Mouse (Mus musculus): ENCODE measurements around the gene Stk24.
"Not testable (repeated sequence)": the region's sequence is repeated elsewhere in the genome, so short reads cannot be mapped to it uniquely, and the experiment has no call there.

Gene Stk24

GRCm38 (mm10) chr14:121379827-121380145 lies at the start of gene Stk24:
Gene Stk24, minus strand, starts transcription at chr14:121380011.
- in situ Hi-C loops (cut with MboI, MseI), result loop anchor here (5.0 to 25.0 kb wide), 3 partner anchors 52 to 892 kb away; partner anchors contain the start of gene Rap2a (in 1 of the 2)

GRCm38 (mm10) chr14:121428148-121428547 lies 48.3 kb upstream of the Stk24 start:
- in situ Hi-C loops (cut with MboI, MseI), result no loop called here

DNA sequence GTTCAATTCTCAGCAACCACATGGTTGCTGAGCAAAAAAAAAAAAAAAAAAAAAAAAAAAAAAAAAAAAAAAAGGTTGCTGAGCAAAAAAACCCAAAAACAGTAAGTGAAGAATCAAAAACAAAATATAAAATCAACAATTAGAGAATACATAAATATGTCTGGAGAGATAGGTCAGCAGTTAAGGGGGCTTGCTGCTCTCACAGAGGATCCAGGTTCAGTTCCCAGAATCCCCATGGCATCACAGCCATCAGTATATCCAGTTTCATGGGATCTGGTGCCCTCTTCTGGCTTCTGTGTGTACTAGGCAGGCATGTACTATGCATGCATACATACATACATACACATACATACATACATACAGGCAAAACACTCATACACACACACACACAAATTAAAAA lies 46.9 kb upstream of the Stk24 start:
- in situ Hi-C loops (cut with MboI, MseI), result no loop called here

DNA sequence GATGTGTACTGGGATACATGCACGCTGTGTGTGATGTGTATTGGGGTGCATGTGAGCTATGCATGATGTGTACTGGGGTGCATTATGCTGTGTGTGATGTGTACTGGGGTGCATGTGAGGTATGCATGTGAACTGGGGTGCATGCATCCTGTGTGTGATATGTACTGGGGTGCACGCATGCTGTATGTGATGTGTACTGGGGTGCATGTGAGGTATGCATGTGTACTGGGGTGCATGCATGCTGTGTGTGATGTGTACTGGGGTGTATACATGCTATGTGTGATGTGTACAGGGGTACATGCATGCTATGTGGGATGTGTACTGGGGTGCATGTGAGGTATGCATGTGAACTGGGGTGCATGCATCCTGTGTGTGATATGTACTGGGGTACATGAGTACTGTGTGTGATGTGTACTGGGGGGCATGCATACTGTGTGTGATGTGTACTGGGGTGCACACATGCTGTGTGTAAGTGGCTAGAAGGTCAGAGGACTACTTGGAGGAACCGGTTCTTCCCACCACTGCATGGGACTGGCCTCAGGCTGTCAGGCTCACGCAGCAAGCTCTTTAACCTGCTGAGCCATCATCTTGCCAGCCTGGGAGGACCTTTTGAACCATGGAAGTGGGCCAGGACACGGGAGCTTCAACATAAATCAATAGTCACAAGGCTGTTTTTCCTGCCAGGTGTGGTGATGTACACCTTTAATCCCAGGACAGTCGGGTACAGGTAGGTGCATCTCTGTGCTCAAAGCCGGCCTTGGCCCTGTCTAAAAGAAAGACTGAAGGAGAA lies 45.4 kb upstream of the Stk24 start:
- in situ Hi-C loops (cut with MboI, MseI), result no loop called here

DNA sequence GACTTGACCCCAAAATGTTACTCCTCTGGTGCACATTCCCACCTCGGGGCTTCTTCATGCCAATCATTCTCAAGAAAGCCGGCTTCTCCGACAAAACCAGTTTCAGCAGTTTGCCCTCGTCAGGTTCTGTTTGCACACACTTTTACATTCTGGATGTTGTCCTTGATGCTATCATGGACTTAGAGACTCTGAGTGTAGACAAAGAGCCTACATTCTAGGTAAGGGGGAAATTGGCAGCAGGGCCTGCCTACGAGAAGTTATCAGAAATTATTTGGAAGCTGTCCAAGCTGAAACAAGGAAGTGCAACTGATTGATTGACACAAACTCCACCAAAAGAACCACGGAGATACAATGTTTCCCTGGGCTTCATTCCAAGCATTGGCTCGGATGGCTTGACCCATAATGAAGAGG lies 43.5 kb upstream of the Stk24 start:
- in situ Hi-C loops (cut with MboI, MseI), result no loop called here

DNA sequence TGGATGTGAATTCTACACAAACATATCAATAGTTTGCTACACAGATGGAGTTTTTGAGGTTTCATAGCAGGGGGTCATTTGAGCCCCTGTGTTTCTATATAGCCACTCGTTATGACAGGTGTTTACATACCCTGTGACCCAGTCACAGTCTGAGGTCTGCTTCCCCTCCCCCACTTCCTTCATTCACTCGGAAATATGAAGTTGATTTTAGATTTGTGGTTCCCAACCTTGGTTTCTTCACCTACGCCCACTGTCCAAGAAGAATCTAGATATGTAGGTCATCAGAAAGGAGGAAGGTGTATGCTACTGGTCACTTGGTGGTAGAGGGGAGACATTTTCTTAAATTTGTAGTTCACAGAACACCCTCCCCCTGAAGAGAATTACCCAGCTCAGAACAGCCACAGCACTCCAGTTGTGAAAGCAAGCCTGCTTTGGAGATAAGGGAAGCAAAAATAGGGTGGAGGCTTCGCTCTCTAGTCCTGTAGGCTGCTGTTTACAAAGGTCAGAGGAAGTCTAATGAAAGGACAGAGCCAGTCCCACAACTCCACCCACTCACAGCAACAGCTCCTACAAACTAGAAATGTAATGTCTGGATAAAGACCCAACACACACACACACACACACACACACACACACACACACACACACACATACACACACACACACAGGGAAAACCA lies 43.0 kb upstream of the Stk24 start:
- in situ Hi-C loops (cut with MboI, MseI), result no loop called here

DNA sequence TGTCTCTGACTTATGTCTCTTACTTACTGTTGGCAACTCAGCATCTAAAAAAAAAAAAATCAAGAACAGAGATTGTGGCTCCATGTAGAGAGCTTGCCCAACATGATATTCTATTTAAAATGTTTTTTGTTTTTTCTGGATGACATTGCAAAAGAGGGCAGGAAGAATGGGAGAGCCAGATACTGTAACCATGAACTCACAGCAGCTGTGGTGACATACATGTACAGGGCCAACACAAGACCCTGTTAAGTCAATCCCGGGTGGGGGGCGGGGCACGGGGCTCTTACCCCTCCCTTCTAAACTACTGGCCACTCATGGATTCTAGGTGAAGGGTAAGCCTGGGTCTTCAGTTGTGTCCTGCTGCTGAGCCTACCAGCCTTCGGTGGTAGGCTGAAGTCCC lies 42.2 kb upstream of the Stk24 start:
- in situ Hi-C loops (cut with MboI, MseI), result no loop called here

GRCm38 (mm10) chr14:121417594-121417993 lies 37.8 kb upstream of the Stk24 start:
- in situ Hi-C loops (cut with MboI, MseI), result no loop called here

- in situ Hi-C loops (cut with MboI, MseI), result no loop called here
These were observed 37.0 kb upstream of the Stk24 start for GRCm38 (mm10) chr14:121416626-121417319.

DNA sequence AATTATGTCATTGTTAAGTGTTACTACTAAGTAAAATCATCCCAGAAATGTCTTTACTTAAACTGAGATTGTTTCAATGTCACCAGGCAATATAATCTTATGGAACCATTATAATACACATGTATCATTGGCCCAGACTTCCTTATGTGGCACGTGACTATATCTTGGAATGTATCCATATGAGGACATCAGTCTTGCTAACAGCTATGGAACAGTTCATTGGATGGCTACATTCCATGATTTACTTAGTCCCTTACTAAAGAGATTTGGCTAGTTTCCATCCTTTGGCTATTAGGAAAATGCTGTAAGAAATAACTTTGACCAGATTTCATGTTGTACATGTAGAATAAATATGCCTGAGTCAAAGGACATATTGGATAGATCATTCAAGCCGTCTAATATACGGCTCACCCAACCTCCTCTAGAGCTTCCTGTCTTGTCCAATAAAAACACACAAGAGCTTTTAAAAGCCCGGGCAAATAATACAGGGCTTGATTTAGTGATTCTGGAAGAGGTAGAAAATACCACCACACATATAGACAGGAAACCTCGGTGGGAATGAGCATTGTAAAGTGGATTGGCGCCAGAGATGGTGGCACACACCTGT lies 34.9 kb upstream of the Stk24 start:
- in situ Hi-C loops (cut with MboI, MseI), result no loop called here

DNA sequence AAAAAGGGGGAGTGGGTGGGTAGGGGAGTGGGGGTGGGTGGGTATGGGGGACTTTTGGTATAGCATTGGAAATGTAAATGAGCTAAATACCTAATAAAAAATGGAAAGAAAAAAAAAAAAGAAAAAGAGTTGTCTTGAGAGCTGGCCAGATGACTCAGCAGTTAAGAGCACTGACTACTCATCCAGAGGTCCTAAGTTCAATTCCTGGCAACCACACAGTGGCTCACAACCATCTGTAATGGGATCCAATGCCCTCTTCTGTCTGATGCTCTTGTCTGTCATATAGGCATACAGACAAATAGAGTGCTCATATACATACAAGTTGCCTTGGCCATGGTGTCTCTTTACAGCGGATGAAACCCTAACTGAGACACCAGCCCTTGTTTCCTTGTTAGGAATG lies 33.9 kb upstream of the Stk24 start:
- in situ Hi-C loops (cut with MboI, MseI), result not testable (repeated sequence)

DNA sequence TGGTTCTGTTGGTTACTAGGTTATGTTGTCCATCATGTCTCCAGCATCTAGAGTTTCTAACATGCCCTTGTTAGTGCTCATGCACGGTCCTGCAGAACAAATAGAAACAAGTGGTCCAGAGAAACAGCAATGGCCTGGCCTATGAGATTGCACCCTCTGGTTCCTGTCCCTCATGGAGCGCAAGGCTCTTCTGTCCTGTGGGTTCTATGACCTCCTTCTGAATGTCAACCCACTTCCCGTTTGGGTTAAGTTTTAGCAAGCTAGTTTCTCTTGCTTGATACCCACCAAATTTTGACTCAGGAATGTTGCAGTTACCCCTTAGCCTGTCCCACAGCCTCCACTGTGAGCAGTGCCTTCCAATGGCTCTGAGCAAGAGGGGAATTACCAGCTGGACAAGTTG lies 29.1 kb upstream of the Stk24 start:
- in situ Hi-C loops (cut with MboI, MseI), result no loop called here

GRCm38 (mm10) chr14:121406943-121407342 lies 27.1 kb upstream of the Stk24 start:
- in situ Hi-C loops (cut with MboI, MseI), result no loop called here

- in situ Hi-C loops (cut with MboI, MseI), result no loop called here
These were observed 25.7 kb upstream of the Stk24 start for GRCm38 (mm10) chr14:121405546-121405945.

DNA sequence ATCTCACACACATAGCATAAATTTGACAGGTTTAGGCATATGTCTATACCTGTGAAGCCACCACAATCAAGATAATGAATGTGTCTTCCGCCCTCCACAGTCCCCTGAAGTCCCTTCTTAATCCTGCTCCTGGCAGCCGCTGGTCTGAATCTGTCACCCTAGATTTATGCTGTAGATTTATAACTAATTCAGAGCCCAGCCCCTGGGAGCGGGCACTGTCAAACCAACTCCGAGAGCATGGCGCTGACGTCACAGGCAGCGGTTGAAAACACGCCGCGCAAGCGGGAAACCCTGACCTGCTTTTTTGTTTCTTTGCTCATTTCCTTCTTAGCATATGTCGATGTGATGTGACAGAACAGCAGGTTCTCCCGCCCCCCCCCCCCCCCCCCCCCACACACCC lies 25.3 kb upstream of the Stk24 start:
- in situ Hi-C loops (cut with MboI, MseI), result no loop called here

DNA sequence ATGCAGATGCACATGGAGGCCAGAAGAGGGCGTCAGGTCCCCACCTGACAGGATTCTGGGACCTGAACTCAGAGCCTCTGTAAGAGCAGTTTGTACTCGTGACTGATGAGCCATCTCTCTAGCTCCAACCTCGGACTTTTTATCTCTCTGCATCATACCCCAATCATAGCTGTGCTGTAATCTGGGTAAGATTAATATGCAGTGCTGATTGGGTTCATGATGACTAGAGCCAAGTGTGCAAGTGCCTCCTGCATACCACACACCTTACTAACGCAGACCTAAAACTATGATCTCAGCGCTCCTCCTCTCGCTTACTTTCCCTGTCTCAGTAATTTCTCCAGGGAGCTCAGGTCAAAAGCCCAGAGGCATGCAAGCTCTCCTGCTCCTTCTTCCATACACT lies 19.9 kb upstream of the Stk24 start:
- in situ Hi-C loops (cut with MboI, MseI), result loop anchor here in 1 of 2 experiments (25.0 kb wide), 1 partner anchor 912 kb away; the partner anchor contains the start of gene Rap2a

DNA sequence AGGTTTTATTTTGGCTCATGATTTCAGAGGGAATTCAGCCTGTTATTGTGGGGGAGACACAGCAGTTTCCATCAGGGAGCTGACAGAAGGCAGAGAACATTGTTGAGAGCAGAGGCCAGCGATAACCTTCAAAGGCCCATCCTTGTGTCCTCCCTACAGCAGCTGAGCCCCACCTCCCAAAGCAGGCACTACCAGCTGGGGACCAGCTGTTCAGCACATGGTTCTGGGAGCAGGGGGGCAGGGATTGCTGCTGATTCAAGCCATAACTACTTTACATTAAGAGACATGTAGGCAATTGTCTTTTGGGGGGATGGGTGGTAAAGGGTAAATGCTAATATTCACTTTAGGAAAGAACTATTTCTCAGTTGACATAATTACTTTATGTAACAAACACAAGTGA lies 17.7 kb upstream of the Stk24 start:
- in situ Hi-C loops (cut with MboI, MseI), result loop anchor here in 1 of 2 experiments (25.0 kb wide), 1 partner anchor 910 kb away; the partner anchor contains the start of gene Rap2a

DNA sequence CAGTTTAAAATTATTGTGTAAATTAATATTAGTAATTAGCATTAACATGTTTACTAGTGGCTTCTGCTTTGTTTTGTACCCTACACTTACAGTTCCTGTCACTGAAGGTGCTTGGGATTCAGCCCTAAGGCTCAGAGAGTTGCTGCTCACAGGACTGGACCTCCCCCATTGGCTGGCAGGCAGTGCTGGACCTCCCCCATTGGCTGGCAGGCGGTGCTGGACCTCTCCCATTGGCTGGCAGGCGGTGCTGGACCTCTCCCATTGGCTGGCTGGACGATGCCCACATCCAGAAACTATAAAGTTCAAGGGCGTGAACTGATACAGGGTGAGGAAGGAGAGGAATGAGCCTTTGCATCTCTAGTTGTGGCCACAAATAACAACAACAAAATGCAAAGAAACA lies 15.3 kb upstream of the Stk24 start:
- in situ Hi-C loops (cut with MboI, MseI), result loop anchor here in 1 of 2 experiments (25.0 kb wide), 1 partner anchor 908 kb away; the partner anchor contains the start of gene Rap2a

- in situ Hi-C loops (cut with MboI, MseI), result loop anchor here in 1 of 2 experiments (25.0 kb wide), 1 partner anchor 905 kb away; the partner anchor contains the start of gene Rap2a
These were observed 12.1 kb upstream of the Stk24 start for GRCm38 (mm10) chr14:121391927-121392326.

GRCm38 (mm10) chr14:121387760-121388159 lies 7.9 kb upstream of the Stk24 start:
- in situ Hi-C loops (cut with MboI, MseI), result loop anchor here in 1 of 2 experiments (25.0 kb wide), 1 partner anchor 900 kb away; the partner anchor contains the start of gene Rap2a

- in situ Hi-C loops (cut with MboI, MseI), result loop anchor here in 1 of 2 experiments (25.0 kb wide), 1 partner anchor 898 kb away; the partner anchor contains the start of gene Rap2a
These were observed 5.6 kb upstream of the Stk24 start for GRCm38 (mm10) chr14:121385440-121385839.

Data from T-helper 17 cell (primary cell).